Mouse (Mus musculus): ENCODE data around the gene Gm42688. TPM values are rescaled to one million over a fixed set of nuclear protein-coding genes. Genes with fewer than 3 reads are reported as not detected.

The Gm42688 gene
- polyA plus RNA-seq, 1 experiment from 2014 or later, result 2.7 TPM

DNA sequence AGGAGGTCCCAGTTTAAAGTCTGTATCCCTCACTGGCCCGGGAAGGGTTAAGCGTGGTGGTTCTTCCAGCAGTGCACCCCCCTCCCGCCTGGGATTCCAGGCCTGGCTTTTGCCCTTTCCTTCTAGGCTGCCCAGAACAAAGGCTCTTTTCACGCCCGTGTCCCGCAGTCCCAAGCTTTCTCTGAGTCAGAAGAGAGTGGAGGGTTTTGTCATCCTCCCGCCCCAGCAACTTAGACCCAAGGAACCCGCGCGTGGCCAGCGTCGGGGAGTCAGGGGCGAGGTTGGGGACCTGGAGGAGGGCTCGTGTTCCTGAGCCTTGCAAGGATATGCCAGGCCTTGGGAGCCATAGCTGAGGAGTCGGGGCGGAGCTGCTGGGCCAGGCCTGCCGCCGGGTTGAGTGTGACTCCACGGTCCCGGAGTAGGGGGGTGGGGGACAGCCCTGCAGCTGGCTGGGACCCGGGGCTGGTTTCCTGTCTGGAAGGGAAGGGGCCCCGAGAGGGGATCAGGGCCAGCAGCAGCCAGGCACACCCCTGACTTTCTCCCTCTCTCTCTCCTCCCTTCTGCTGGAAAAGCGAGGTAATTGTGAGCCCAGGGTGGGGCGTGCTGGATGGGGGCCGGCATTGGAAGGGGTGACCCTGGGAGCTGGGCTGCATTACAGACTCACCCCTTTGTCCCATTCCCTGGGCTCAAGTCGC, 35.6 kb downstream of the Gm42688 start:
- under 1% methylated on average over 26 of the region's 26 CpGs for WGBS
- H3K9me3 ChIP-seq, result no peaks in the 10 kb centered on the region
- H3K4me3 ChIP-seq (replicated peaks), result peak overlapping the region; percentile 56
- peak overlapping the region; percentile 87 for H3K4me2 ChIP-seq
- H3K36me3 ChIP-seq, result no peaks in the 10 kb centered on the region
- H3K27ac ChIP-seq, result peak overlapping the region; percentile 100
- H3K4me1 ChIP-seq, result peaks cover 45% of the 10 kb centered on the region
- ATAC-seq (ENCODE audit: insufficient read depth, low FRiP score, low read depth), result peak; percentile 75
- peak overlapping the region; percentile 67 for H3K9ac ChIP-seq
- H3K27me3 ChIP-seq (replicated peaks), result no peaks in the 10 kb centered on the region

- Histone ChIP-seq H3K4me3 (replicated peaks) (peak overlapping the region; percentile 56), H3K36me3 (no peaks in the 10 kb centered on the region), H3K27me3 (replicated peaks) (no peaks in the 10 kb centered on the region), H3K4me1 (peaks cover 46% of the 10 kb centered on the region), H3K27ac (peak overlapping the region; percentile 100), H3K9ac (peak overlapping the region; percentile 67), H3K9me3 (no peaks in the 10 kb centered on the region), H3K4me2 (peak overlapping the region; percentile 87)
- ATAC-seq (ENCODE audit: insufficient read depth, low FRiP score, low read depth), result peak; percentile 77
- WGBS, result 0% methylated on average over 12 of the region's 12 CpGs
These were observed 36.1 kb downstream of the Gm42688 start for GRCm38 (mm10) chr6:83137576-83137950.

- no peaks in the 10 kb centered on the region for H3K9me3 ChIP-seq
- H3K27me3 ChIP-seq (replicated peaks), result no peaks in the 10 kb centered on the region
- H3K36me3 ChIP-seq, result no peaks in the 10 kb centered on the region
- H3K4me1 ChIP-seq, result peaks cover 48% of the 10 kb centered on the region
- ATAC-seq (ENCODE audit: insufficient read depth, low FRiP score, low read depth), result peak; percentile 6; the same call in 1 of the 2 replicates
- peak overlapping the region; percentile 56 for H3K4me3 ChIP-seq (replicated peaks)
- 3% methylated on average over 11 of the region's 11 CpGs for WGBS
- H3K27ac ChIP-seq, result peak overlapping the region; percentile 100
- H3K4me2 ChIP-seq, result peak overlapping the region; percentile 87
- H3K9ac ChIP-seq, result peak overlapping the region; percentile 67
These were observed 36.6 kb downstream of the Gm42688 start for GRCm38 (mm10) chr6:83138056-83138455.

- no peak for ATAC-seq (ENCODE audit: insufficient read depth, low FRiP score, low read depth)
- Histone ChIP-seq H3K4me2 (no peak overlapping the region), H3K9me3 (no peaks in the 10 kb centered on the region), H3K27ac (no peak overlapping the region), H3K9ac (no peak overlapping the region), H3K4me3 (replicated peaks) (no peak overlapping the region), H3K27me3 (replicated peaks) (no peaks in the 10 kb centered on the region), H3K36me3 (no peaks in the 10 kb centered on the region), H3K4me1 (peaks cover 49% of the 10 kb centered on the region)
- 84% methylated on average over 8 of the region's 8 CpGs for WGBS
These were observed 38.6 kb downstream of the Gm42688 start for GRCm38 (mm10) chr6:83140044-83140443.

DNA sequence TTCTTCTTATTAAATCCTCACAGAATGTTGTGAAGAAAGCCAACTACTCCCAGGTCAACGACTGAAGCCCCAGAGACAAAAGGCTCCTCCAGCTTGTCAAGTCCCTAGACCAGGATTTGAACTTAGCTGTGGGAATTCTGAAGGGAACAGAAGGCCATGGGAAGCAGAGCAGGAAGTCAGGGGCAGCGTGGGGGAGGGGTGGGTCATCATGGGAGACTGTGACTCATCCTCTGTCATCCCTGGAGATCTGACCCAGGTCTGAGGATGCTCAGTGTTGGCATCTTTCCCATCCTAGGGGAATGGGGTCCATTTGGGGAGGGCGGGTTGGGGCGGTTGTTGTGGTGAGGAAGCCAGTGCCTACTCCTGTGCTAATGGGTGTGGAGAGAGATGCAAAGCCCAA, 40.2 kb downstream of the Gm42688 start:
- 39% methylated on average over 4 of the region's 4 CpGs for WGBS
- Histone ChIP-seq H3K9me3 (no peaks in the 10 kb centered on the region), H3K4me2 (peak overlapping the region; percentile 50), H3K9ac (no peak overlapping the region), H3K4me3 (replicated peaks) (no peak overlapping the region), H3K4me1 (peaks cover 33% of the 10 kb centered on the region), H3K27me3 (replicated peaks) (no peaks in the 10 kb centered on the region), H3K36me3 (peaks cover 2% of the 10 kb centered on the region; the same call in 1 of the 2 replicates), H3K27ac (peak overlapping the region; percentile 44; the same call in 1 of the 2 replicates)
- no peak for ATAC-seq (ENCODE audit: insufficient read depth, low FRiP score, low read depth)

GRCm38 (mm10) chr6:83142211-83142731, 40.9 kb downstream of the Gm42688 start:
- Histone ChIP-seq H3K36me3 (peaks cover 4% of the 10 kb centered on the region), H3K4me2 (peak overlapping the region; percentile 50), H3K9ac (no peak overlapping the region; the same call in 1 of the 2 replicates), H3K9me3 (no peaks in the 10 kb centered on the region), H3K4me3 (replicated peaks) (peak overlapping the region; percentile 23), H3K27me3 (replicated peaks) (no peaks in the 10 kb centered on the region), H3K4me1 (peaks cover 33% of the 10 kb centered on the region), H3K27ac (peak overlapping the region; percentile 44)
- no peak for ATAC-seq (ENCODE audit: insufficient read depth, low FRiP score, low read depth)
- WGBS, result 12% methylated on average over 41 of the region's 41 CpGs

- ATAC-seq (ENCODE audit: insufficient read depth, low FRiP score, low read depth), result no peak
- no peak overlapping the region for H3K4me3 ChIP-seq (replicated peaks)
- no peaks in the 10 kb centered on the region for H3K9me3 ChIP-seq
- peaks cover 31% of the 10 kb centered on the region for H3K4me1 ChIP-seq
- H3K9ac ChIP-seq, result no peak overlapping the region
- WGBS, result 53% methylated on average over 11 of the region's 11 CpGs
- H3K36me3 ChIP-seq, result peaks cover 4% of the 10 kb centered on the region
- peak overlapping the region; percentile 44; the same call in 1 of the 2 replicates for H3K27ac ChIP-seq
- no peaks in the 10 kb centered on the region for H3K27me3 ChIP-seq (replicated peaks)
- peak overlapping the region; percentile 50; the same call in 1 of the 2 replicates for H3K4me2 ChIP-seq
These were observed 41.5 kb downstream of the Gm42688 start for GRCm38 (mm10) chr6:83142886-83143285.

DNA sequence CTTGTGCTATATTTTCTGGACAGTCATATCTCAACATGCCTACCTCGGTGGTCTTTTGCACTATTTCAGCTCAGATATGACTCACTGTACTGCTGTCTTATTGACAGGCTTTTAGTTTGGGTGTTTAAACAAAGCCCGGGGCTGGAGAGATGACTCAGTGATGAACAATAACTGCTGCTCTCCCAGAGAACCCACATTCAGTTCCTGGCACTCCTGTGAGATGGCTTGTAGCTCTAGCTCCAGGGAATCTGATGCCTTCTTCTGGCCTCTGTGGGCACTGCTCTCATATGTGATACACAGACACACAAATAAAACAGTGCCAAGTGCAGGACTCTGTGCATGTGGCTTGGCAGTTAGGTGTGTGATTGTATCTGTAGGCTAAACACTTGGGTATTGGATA, 43.8 kb downstream of the Gm42688 start:
- no peak for ATAC-seq (ENCODE audit: insufficient read depth, low FRiP score, low read depth)
- H3K36me3 ChIP-seq, result peaks cover 21% of the 10 kb centered on the region

DNA sequence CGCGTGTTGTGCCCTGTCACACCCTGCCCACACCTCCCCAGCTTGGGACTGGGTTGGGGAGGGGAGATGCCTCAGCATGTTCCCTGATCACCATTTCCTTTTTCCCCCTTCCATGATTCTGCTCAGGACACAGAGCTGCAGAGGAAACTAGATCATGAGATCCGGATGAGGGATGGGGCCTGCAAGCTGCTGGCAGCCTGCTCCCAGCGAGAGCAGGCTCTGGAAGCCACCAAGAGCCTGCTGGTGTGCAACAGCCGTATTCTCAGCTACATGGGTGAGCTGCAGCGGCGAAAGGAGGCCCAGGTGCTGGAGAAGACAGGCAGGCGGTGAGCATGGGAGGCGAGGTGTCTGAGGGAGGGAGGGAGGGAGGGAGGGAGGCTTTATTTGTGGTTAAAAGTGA, 44.4 kb downstream of the Gm42688 start:
- Histone ChIP-seq H3K27me3 (replicated peaks) (no peaks in the 10 kb centered on the region), H3K36me3 (peaks cover 21% of the 10 kb centered on the region), H3K9ac (no peak overlapping the region), H3K4me1 (peaks cover 14% of the 10 kb centered on the region), H3K9me3 (no peaks in the 10 kb centered on the region), H3K27ac (no peak overlapping the region), H3K4me3 (replicated peaks) (no peak overlapping the region), H3K4me2 (no peak overlapping the region)
- no peak for ATAC-seq (ENCODE audit: insufficient read depth, low FRiP score, low read depth)
- 66% methylated on average over 9 of the region's 9 CpGs for WGBS

More for the DNA sequence above, 43.8 kb downstream of the Gm42688 start:
- WGBS, result 53% methylated on average over 2 of the region's 2 CpGs
- no peaks in the 10 kb centered on the region for H3K27me3 ChIP-seq (replicated peaks)
- no peaks in the 10 kb centered on the region for H3K9me3 ChIP-seq
- H3K4me1 ChIP-seq, result peaks cover 14% of the 10 kb centered on the region
- H3K4me2 ChIP-seq, result no peak overlapping the region
- no peak overlapping the region for H3K9ac ChIP-seq
- H3K4me3 ChIP-seq (replicated peaks), result no peak overlapping the region
- H3K27ac ChIP-seq, result no peak overlapping the region

GRCm38 (mm10) chr6:83147280-83147679, 45.9 kb downstream of the Gm42688 start:
- H3K4me3 ChIP-seq (replicated peaks), result no peak overlapping the region
- H3K36me3 ChIP-seq, result peaks cover 26% of the 10 kb centered on the region

GRCm38 (mm10) chr6:83151721-83152120, 50.3 kb downstream of the Gm42688 start:
- no peak overlapping the region for H3K4me3 ChIP-seq (replicated peaks)
- no peaks in the 10 kb centered on the region for H3K9me3 ChIP-seq
- no peak for ATAC-seq (ENCODE audit: insufficient read depth, low FRiP score, low read depth)
- no peak overlapping the region for H3K9ac ChIP-seq
- peaks cover 8% of the 10 kb centered on the region; the same call in 1 of the 2 replicates for H3K4me1 ChIP-seq
- no peak overlapping the region for H3K4me2 ChIP-seq
- H3K36me3 ChIP-seq, result peaks cover 23% of the 10 kb centered on the region
- 41% methylated on average over 8 of the region's 8 CpGs for WGBS
- H3K27me3 ChIP-seq (replicated peaks), result no peaks in the 10 kb centered on the region
- no peak overlapping the region for H3K27ac ChIP-seq

More at GRCm38 (mm10) chr6:83147280-83147679, 45.9 kb downstream of the Gm42688 start:
- Histone ChIP-seq H3K9me3 (no peaks in the 10 kb centered on the region), H3K4me1 (peaks cover 8% of the 10 kb centered on the region), H3K9ac (no peak overlapping the region), H3K27me3 (replicated peaks) (no peaks in the 10 kb centered on the region), H3K4me2 (no peak overlapping the region), H3K27ac (no peak overlapping the region)
- WGBS, result 56% methylated on average over 7 of the region's 7 CpGs
- ATAC-seq (ENCODE audit: insufficient read depth, low FRiP score, low read depth), result no peak

DNA sequence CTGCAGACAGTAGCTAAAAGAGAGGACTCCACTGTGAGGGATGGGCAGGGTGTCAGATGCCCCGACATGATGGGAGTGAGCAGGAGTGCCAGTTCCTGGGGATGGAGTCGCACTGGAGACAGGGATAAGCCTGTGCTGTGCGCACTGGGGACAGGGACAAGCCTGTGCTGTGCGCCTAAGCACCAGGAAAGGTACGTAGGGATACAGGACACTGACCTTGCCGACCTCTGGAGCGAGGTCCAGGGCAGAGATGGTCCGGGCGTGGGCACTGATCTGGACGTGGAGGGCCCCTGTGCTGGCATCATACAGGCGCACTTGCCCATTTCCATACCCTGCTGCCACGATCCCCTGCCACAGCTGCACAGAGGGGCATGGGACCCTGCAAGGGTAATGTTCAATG, 51.6 kb downstream of the Gm42688 start:
- no peaks in the 10 kb centered on the region for H3K9me3 ChIP-seq
- no peak overlapping the region for H3K9ac ChIP-seq
- H3K27ac ChIP-seq, result no peak overlapping the region
- WGBS, result 84% methylated on average over 12 of the region's 12 CpGs
- H3K4me2 ChIP-seq, result no peak overlapping the region
- H3K36me3 ChIP-seq, result peaks cover 21% of the 10 kb centered on the region
- H3K4me3 ChIP-seq (replicated peaks), result no peak overlapping the region
- peaks cover 8% of the 10 kb centered on the region; the same call in 1 of the 2 replicates for H3K4me1 ChIP-seq
- ATAC-seq (ENCODE audit: insufficient read depth, low FRiP score, low read depth), result no peak
- no peaks in the 10 kb centered on the region for H3K27me3 ChIP-seq (replicated peaks)

Measured in stomach, embryonic 15.5 days (tissue).